Mouse (Mus musculus): ENCODE data around the gene Rab15.
A peak's percentile ranks its signal among the peaks of the same experiment; 100 is the strongest.
"Not testable (repeated sequence)": the region's sequence is repeated elsewhere in the genome, so short reads cannot be mapped to it uniquely, and the experiment has no call there.

Gene Rab15

DNA sequence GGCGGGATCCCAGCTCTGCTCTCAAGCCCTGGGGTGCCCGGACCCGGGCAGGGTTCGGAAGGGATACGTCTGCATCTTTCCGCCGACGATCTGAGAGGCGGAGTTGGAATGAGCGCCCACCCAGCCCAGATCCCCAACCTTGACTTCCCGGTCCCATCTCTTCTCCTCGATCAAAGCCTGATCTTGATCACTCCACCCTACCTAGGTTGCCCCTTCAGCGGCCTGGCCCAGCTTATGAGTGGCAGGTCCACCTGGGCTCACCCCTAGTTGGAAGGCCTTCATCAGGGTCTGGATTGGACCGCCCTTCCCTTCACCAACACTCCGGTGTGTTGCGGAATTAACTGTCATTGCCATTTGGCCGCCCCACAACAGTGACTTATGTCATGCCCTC lies at the start of gene Rab15:
Gene Rab15 (minus strand): TSS at position 258 of the 391 bp plus-strand sequence.
- DNase-seq: peak; percentile 14

DNA sequence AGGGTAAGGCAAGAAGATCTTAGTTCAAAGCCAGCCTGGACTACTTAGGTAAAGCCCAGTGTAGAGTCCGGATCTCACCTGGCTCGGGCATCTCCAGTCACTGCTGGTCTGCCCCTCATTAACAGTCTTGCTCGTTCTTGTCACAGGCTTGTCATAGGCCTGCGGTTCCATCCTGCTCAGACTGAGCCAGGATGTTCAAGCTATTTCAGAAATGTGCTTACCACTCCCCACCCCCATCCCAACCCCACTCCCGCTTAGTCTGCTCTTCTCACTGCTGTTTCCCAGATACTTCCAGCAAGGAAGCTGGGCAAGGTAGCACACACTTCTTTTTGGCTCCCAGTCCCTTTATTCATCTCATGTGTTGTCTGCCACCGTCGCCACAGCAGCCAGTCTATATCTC lies 46.9 kb upstream of the Rab15 start:
- DNase-seq: no peak

GRCm38 (mm10) chr12:76868463-76869198 lies 45.9 kb upstream of the Rab15 start:
- DNase-seq: no peak

DNA sequence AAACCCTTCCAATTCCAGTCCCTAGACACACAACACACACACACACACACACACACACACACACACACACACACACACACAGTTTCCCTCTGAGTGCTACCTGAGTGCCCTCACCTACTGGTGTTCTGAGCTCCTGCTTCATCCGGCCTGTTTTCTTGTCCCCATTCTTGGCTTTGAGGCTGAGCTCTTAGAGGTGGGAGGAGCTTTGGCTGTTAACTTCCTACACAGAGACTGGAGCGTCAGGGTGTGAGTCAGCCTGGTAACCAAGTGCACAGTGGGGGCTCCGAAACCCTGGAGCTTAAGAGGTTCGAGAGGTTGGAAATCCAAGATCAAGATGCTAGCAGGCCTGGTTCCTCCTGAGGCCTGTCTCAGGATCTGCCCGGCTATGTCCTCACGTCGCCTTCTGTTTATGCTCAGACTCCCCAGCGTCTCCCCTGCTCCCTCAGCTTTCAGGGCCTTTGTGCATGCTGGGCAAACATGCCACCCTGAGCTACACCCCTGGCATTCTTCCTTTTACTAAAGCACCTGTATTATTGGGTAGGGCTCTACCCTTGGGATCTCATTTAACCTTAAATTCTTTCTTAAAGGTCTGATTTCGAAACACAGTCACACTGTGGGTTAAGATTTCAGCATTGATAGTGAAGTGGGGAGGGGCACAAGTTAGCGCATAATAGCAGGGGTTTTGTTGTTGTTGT lies 45.0 kb upstream of the Rab15 start:
- peak; percentile 60 for DNase-seq

- no peak for DNase-seq
These were observed 42.6 kb upstream of the Rab15 start for GRCm38 (mm10) chr12:76865266-76865665.

GRCm38 (mm10) chr12:76863651-76864050 lies 40.9 kb upstream of the Rab15 start:
- no peak for DNase-seq

- DNase-seq: not testable (repeated sequence)
These were observed 36.1 kb upstream of the Rab15 start for GRCm38 (mm10) chr12:76858788-76859187.

DNA sequence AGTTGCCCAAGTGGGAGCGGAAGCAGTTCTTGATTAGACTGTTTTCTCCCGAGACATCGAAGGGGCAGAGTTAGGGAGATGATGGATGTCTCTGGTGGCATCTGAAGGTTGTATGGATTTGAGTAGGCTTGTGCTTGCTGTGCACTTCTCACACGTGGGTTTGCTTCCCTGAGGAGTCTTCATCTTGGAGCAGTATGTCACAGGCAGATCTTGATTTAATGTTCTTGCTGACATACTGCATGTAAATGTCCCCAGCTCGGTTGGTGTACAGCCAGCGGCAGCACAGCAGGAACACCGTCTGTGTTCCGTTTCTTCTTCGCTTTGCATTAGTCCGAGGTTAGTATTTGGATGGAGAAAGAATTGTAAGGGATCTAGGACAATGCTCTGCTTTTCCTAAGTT lies 34.4 kb upstream of the Rab15 start:
- DNase-seq: no peak

- no peak for DNase-seq
These were observed 30.9 kb upstream of the Rab15 start for GRCm38 (mm10) chr12:76853378-76854142.

DNA sequence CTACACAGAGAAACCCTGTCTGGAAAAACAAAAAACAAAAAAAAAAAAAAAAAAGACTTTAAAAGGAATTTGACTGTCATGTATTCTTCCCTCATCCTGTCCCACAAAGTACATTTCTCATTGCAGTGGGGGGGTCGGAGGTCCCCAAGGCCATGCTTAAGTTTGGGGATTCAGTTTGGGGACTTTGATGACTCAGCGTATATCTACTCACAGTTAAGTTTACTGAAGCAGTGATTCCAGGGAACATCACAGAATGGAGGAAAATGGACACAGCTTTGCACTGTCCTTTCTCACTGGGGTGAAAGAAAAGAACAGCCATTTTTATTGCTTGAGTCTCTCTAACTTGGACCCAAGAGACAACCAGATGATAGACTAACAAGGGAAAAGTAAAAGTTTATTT lies 29.7 kb upstream of the Rab15 start:
- DNase-seq: no peak

DNA sequence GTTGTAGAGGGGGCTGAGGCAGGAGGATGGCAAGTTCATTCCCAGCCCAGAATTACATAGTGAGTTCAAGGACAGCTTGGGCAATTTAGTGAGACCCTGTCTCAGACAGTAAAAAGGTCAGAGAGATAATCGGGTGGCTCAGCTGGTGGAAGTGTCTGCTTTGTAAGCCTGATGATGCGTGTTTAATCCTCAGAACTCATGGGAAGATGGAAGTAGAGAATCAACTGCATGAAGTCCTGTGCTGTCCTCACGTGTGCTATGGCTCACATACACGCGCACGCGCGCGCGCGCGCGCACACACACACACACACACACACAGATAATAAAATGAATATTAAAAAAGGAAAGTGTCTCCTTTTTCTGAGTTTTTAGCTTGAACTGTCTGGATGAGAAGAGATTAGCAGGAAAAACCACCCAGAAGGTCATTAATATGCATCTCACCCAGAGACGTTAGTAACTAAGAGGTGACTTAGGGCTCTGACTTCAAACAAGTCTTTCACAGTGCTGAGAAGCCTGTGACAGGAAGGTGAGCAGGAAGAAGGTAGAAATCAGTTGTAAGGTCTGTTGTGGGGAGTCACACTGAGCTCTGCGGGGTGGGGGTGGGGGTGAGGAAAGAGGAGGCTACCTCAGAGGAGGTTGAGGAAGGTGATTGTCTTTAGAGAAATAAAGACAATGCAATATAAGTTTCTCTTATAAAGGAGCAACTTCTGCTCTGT lies 21.8 kb upstream of the Rab15 start:
- DNase-seq: no peak

DNA sequence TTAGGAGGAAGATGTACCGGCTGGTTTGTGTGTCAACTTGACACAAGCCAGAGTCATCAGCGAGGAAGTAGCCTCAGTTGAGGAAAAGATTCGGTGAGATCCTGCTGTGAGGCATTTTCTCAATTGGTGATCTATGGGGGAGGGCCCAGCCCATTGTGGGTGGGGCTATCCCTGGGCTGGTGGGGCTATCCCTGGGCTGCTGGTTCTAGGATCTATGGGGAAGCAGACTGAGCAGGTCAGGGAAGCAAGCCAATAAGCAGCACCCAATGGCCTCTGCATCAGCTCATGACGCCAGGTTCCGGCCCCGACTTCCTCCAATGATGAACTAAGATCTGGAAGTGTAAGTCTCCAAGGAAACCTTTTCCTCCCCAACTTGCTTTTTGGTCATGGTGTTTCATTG lies 17.4 kb upstream of the Rab15 start:
- DNase-seq: no peak

DNA sequence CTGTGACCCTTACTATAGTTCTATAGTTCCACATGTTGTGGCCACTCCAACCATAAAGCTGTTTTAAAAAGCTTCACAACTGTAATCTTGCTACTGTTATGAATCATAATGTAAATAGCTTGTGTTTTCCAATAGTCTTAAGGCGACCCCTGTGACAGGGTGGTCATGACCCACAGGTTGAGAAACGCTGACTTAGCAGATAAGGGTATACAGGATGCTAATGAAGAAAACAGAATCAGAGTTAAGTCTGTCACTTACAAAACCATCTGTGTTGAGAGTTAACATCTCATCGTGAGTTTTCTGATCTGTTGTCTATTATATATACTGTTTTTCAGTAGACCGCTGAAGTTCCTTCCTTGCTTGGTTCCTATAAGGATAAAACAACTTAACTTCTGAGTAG lies 16.6 kb upstream of the Rab15 start:
- DNase-seq: no peak

GRCm38 (mm10) chr12:76837844-76838650 lies 15.3 kb upstream of the Rab15 start:
- no peak for DNase-seq

- DNase-seq: peak; percentile 97
These were observed 14.6 kb upstream of the Rab15 start for GRCm38 (mm10) chr12:76837101-76837843.

GRCm38 (mm10) chr12:76832704-76833103 lies 10.0 kb upstream of the Rab15 start:
- peak; percentile 32 for DNase-seq

DNA sequence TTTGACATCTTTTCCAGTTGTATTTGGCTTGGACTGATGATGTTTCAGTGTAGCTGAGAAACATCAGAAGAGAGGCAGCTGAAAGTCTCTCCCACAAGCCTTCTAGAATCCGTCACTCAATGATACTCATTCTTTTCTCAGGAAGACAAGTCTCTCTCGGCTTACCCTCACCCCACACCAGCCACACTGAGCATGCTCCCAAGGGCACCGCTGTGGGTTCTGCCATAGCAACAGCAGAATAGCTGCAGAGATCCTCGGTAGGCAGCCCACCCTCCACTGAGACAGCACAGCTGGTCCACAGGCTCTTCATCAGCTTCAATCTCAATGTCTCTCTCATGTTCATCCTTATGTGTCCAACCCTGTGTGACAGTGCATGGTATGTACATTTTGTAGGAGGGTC lies 2.6 kb upstream of the Rab15 start:
- no peak for DNase-seq

- peak; percentile 21 for DNase-seq
These were observed 582 bp downstream of the Rab15 start for GRCm38 (mm10) chr12:76822002-76822650.

GRCm38 (mm10) chr12:76820615-76821014 lies 2.1 kb downstream of the Rab15 start:
- no peak for DNase-seq

GRCm38 (mm10) chr12:76819816-76820215 lies 2.9 kb downstream of the Rab15 start:
- DNase-seq: peak; percentile 14

GRCm38 (mm10) chr12:76818908-76819307 lies 3.8 kb downstream of the Rab15 start:
- no peak for DNase-seq

Measured in lung, postnatal 10 days (tissue).